Comparison of ENCODE assay signal across 11 mouse cellular contexts in the genomic region with DNA sequence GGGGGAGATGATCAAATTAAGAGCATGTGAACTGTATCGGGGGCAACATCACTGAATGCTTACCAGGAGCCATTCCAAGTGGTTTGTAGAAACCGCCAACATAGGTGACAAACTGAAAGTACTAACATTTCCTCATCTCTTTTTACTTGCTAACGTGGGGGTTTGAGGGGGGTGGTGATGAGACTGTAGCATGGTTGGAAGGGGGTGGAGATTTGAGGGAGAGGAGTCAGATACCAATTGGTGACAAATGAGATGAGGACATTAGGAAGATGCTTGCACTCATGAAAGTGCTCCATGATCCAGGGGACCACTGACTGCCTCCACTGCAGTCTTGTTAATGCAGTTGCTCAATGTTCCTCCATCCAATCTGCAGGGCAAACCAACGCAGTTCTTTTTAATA. TPM values are rescaled to one million over a fixed set of nuclear protein-coding genes. Genes with fewer than 3 reads are reported as not detected.
DNase-seq lines count a peak whose midpoint lies in the region; ATAC-seq and TF ChIP-seq lines count a peak whose summit lies in the region.
"Had no signal": no experiment of that assay in that cellular context is flagged by ENCODE, and none has a peak within 500 bp of the region (broad histone marks: within the 10 kb centered on the region; RNA-seq: fewer than 3 reads in every experiment).

No protein-coding gene starts in this region.

- no peaks in the 10 kb centered on the region for H3K9me3 ChIP-seq in kidney, embryonic 16.5 days (ENCODE audit: low read length)
- H3K9me3 ChIP-seq in embryonic facial prominence, embryonic 13.5 days, result no peaks in the 10 kb centered on the region
- H3K9me3 ChIP-seq in hindbrain, embryonic 10.5 days, result no peaks in the 10 kb centered on the region
- no peaks in the 10 kb centered on the region for H3K9me3 ChIP-seq in midbrain, embryonic 16.5 days (replicated peaks; ENCODE audit: control insufficient read depth, low read length, poor library complexity, severe bottlenecking)

- no peak overlapping the region for H3K9ac ChIP-seq in kidney, embryonic 16.5 days (replicated peaks; ENCODE audit: low read length)
- H3K9ac ChIP-seq in embryonic facial prominence, embryonic 13.5 days, result no peak overlapping the region
- peak overlapping the region; percentile 50 for H3K9ac ChIP-seq in midbrain, embryonic 16.5 days (ENCODE audit: low read depth, low read length)

- no peak for TF ChIP-seq POLR2A in kidney, adult 2 months (IDR thresholded peaks at IDR 0.05; ENCODE audit: low read depth, low read length)

- DNase-seq in kidney, postnatal 4 days, result no peak
- no peak for DNase-seq in hindbrain, embryonic 10.5 days (ENCODE audit: low spot score)
- no peak for DNase-seq in ovary, postnatal 10 days (ENCODE audit: low spot score)
- DNase-seq in ovary, postnatal 14 days (ENCODE audit: low spot score), result no peak
- DNase-seq in kidney, adult 2 months, result no peak
- DNase-seq: kidney, adult 8-10 months had no signal

- no peak for ATAC-seq in kidney, embryonic 16.5 days (ENCODE audit: low FRiP score, low TSS enrichment)
- ATAC-seq in embryonic facial prominence, embryonic 13.5 days (ENCODE audit: insufficient number of reproducible peaks, insufficient read depth, low FRiP score, low TSS enrichment, low read depth), result no peak
- no peak for ATAC-seq in midbrain, embryonic 16.5 days

- no peak for TF ChIP-seq CTCF in kidney, adult 2 months (conservative IDR thresholded peaks at IDR 0.05; ENCODE audit: insufficient read depth, insufficient read length, low read depth, low read length)

- H3K4me1 ChIP-seq in kidney, embryonic 16.5 days (ENCODE audit: insufficient read depth, low read length), result peaks cover 10% of the 10 kb centered on the region
- H3K4me1 ChIP-seq in embryonic facial prominence, embryonic 13.5 days, result peaks cover 12% of the 10 kb centered on the region
- H3K4me1 ChIP-seq in hindbrain, embryonic 10.5 days (replicated peaks), result peaks cover 14% of the 10 kb centered on the region
- H3K4me1 ChIP-seq in midbrain, embryonic 16.5 days (ENCODE audit: control insufficient read depth, insufficient read depth, low read length), result peaks cover 11% of the 10 kb centered on the region
- H3K4me1 ChIP-seq in kidney, adult 2 months (ENCODE audit: control insufficient read depth, insufficient read depth, low read length), result no peaks in the 10 kb centered on the region

- WGBS in kidney, embryonic 16.5 days, result 13% methylated on average over 4 of the region's 4 CpGs
- 12% methylated on average over 4 of the region's 4 CpGs for WGBS in embryonic facial prominence, embryonic 13.5 days
- 13% methylated on average over 4 of the region's 4 CpGs for WGBS in hindbrain, embryonic 10.5 days
- WGBS in midbrain, embryonic 16.5 days, result 19% methylated on average over 4 of the region's 4 CpGs
- WGBS in kidney, adult 2 months, result 13% methylated on average over 4 of the region's 4 CpGs

- H3K27me3 ChIP-seq in kidney, embryonic 16.5 days (ENCODE audit: insufficient read depth, low read length), result peaks cover 42% of the 10 kb centered on the region
- peaks cover 59% of the 10 kb centered on the region for H3K27me3 ChIP-seq in embryonic facial prominence, embryonic 13.5 days
- peaks cover 52% of the 10 kb centered on the region for H3K27me3 ChIP-seq in hindbrain, embryonic 10.5 days (ENCODE audit: insufficient read depth, poor library complexity, severe bottlenecking)
- H3K27me3 ChIP-seq in midbrain, embryonic 16.5 days (ENCODE audit: control insufficient read depth, insufficient read depth, low read depth, low read length), result no peaks in the 10 kb centered on the region
- H3K27me3 ChIP-seq in kidney, adult 2 months (replicated peaks; ENCODE audit: control insufficient read depth, insufficient read depth, low read length), result peaks cover 3% of the 10 kb centered on the region

- 0 out of 2 replicates have a peak overlapping the region, but pooled peaks have one; percentile 6 for H3K4me3 ChIP-seq in kidney, embryonic 16.5 days (ENCODE audit: low read length)
- H3K4me3 ChIP-seq in embryonic facial prominence, embryonic 13.5 days, result peak overlapping the region; percentile 56; the same call in 1 of the 2 replicates
- H3K4me3 ChIP-seq in hindbrain, embryonic 10.5 days, result peak overlapping the region; percentile 67
- H3K4me3 ChIP-seq in midbrain, embryonic 16.5 days (ENCODE audit: low read depth, low read length), result peak overlapping the region; percentile 74
- H3K4me3 ChIP-seq in kidney, adult 2 months (ENCODE audit: insufficient read depth, low read depth, low read length), result no peak overlapping the region

- peak overlapping the region; percentile 82 for H3K4me2 ChIP-seq in kidney, embryonic 16.5 days (replicated peaks; ENCODE audit: low read depth, low read length)
- peak overlapping the region; percentile 91 for H3K4me2 ChIP-seq in embryonic facial prominence, embryonic 13.5 days
- H3K4me2 ChIP-seq in midbrain, embryonic 16.5 days (ENCODE audit: low read length), result peak overlapping the region; percentile 65

- H3K36me3 ChIP-seq in kidney, embryonic 16.5 days (ENCODE audit: insufficient read depth, low read length), result no peaks in the 10 kb centered on the region
- H3K36me3 ChIP-seq in embryonic facial prominence, embryonic 13.5 days, result no peaks in the 10 kb centered on the region
- no peaks in the 10 kb centered on the region for H3K36me3 ChIP-seq in hindbrain, embryonic 10.5 days
- H3K36me3 ChIP-seq in midbrain, embryonic 16.5 days (ENCODE audit: control insufficient read depth, insufficient read depth, low read length), result no peaks in the 10 kb centered on the region
- H3K36me3 ChIP-seq in kidney, adult 2 months (ENCODE audit: control insufficient read depth, insufficient read depth, low read length), result no peaks in the 10 kb centered on the region

- no peak overlapping the region for H3K27ac ChIP-seq in kidney, embryonic 16.5 days (ENCODE audit: low read length)
- H3K27ac ChIP-seq in embryonic facial prominence, embryonic 13.5 days, result no peak overlapping the region
- no peak overlapping the region for H3K27ac ChIP-seq in hindbrain, embryonic 10.5 days
- H3K27ac ChIP-seq in midbrain, embryonic 16.5 days (ENCODE audit: low read length), result 0 out of 2 replicates have a peak overlapping the region, but pooled peaks have one; percentile 37
- H3K27ac ChIP-seq in kidney, adult 2 months (ENCODE audit: insufficient read depth, low read depth, low read length), result no peak overlapping the region

RNA-seq across cellular contexts. Expression of gene Slitrk3, which starts 0.6 kb away (rescaled TPM):
- polyA plus RNA-seq in kidney, embryonic 16.5 days (2015; fragmentation: Nextera tagmentation; extraction: Ambion mirVana), result 0.29 TPM in 1 of 2 replicates, not detected in the other
- polyA plus RNA-seq in embryonic facial prominence, embryonic 13.5 days (2015; fragmentation: Nextera tagmentation; extraction: Ambion mirVana), result 0.88 and 1.4 TPM in 2 replicates
- polyA plus RNA-seq in hindbrain, embryonic 10.5 days (2016; fragmentation: Nextera tagmentation; extraction: Ambion mirVana), result 0.71 and 1.8 TPM in 2 replicates
- polyA plus RNA-seq in midbrain, embryonic 16.5 days (2015; fragmentation: Nextera tagmentation; extraction: Ambion mirVana), result 24.2 and 25.8 TPM in 2 replicates
- polyA plus RNA-seq in kidney, adult 2 months (2012; rRNA removed), result not detected in 2 replicates
- polyA plus RNA-seq: liver, embryonic 11.5 days; spleen, adult 2 months had no signal
